Mouse (Mus musculus) hindbrain, embryonic 11.5 days (tissue): ENCODE results near the gene Phf2. TPM values are rescaled to one million over a fixed set of nuclear protein-coding genes. Genes with fewer than 3 reads are reported as not detected.

ENCODE experiments used
- ATAC-seq: fragments of 200-750 bp; cut with Nextera tagmentation; 2 replicates; pipeline ENCODE4 v1.8.0; 2017; ENCODE audit warnings: mild to moderate bottlenecking, moderate TSS enrichment, moderate library complexity; ENCODE audit not compliant: low FRiP score
- DNase-seq: peaks from one replicate; pipeline ENCODE4 v3.0.0-alpha.2; 2015; ENCODE audit warnings: low spot score
- H3K27ac ChIP-seq: fragments of 300-500 bp; sonication (generic); 2 replicates; pipeline ENCODE4 v1.5.1; 2014; ENCODE audit warnings: mild to moderate bottlenecking, low read depth, low read length
- H3K27me3 ChIP-seq: fragments of 300-500 bp; sonication (generic); 2 replicates; pipeline ENCODE4 v1.6.1; 2014; ENCODE audit warnings: mild to moderate bottlenecking, low read length, moderate library complexity, mixed read lengths; ENCODE audit not compliant: control insufficient read depth, insufficient read depth
- H3K36me3 ChIP-seq: fragments of 300-500 bp; sonication (generic); 2 replicates; pipeline ENCODE4 v1.6.1; 2014; ENCODE audit warnings: mild to moderate bottlenecking, low read length, moderate library complexity, mixed read lengths; ENCODE audit not compliant: control insufficient read depth, insufficient read depth
- H3K4me1 ChIP-seq: fragments of 300-500 bp; sonication (generic); replicated peaks from 2 replicates; pipeline ENCODE4 v1.6.1; 2014; ENCODE audit warnings: low read length, mixed read lengths; ENCODE audit not compliant: control insufficient read depth, insufficient read depth
- H3K4me2 ChIP-seq: fragments of 300-500 bp; sonication (generic); replicated peaks from 2 replicates; pipeline ENCODE4 v1.6.1; 2014; ENCODE audit warnings: mild to moderate bottlenecking, low read depth, low read length
- H3K4me3 ChIP-seq: fragments of 300-500 bp; sonication (generic); 2 replicates; pipeline ENCODE4 v1.5.1; 2014; ENCODE audit warnings: low read depth, low read length
- H3K9ac ChIP-seq: fragments of 300-500 bp; sonication (generic); 2 replicates; pipeline ENCODE4 v1.6.1; 2014; ENCODE audit warnings: low read depth, low read length
- H3K9me3 ChIP-seq: fragments of 300-500 bp; sonication (generic); 2 replicates; pipeline ENCODE4 v1.6.1; 2016; ENCODE audit warnings: low read length; ENCODE audit not compliant: control insufficient read depth
- WGBS: fragments of 180-500 bp; shearing (Covaris S2); extraction: QIAGEN DNeasy Blood & Tissue Kit; methylation state at CpG from one replicate; pipeline ENCODE4 v1.1.7; 2014; 5-methylcytosine and 5-hydroxymethylcytosine counted together
- polyA plus RNA-seq: library from polyadenylated mRNA; unstranded; fragments of >200 nt; fragmentation: Nextera tagmentation; extraction: Ambion mirVana; gene quantifications from 2 replicates; pipeline ENCODE4 v1.2.1, GENCODE M21; 2014

Phf2 gene
- polyA plus RNA-seq, 1 experiment from 2014 or later = 13.2 TPM

DNA sequence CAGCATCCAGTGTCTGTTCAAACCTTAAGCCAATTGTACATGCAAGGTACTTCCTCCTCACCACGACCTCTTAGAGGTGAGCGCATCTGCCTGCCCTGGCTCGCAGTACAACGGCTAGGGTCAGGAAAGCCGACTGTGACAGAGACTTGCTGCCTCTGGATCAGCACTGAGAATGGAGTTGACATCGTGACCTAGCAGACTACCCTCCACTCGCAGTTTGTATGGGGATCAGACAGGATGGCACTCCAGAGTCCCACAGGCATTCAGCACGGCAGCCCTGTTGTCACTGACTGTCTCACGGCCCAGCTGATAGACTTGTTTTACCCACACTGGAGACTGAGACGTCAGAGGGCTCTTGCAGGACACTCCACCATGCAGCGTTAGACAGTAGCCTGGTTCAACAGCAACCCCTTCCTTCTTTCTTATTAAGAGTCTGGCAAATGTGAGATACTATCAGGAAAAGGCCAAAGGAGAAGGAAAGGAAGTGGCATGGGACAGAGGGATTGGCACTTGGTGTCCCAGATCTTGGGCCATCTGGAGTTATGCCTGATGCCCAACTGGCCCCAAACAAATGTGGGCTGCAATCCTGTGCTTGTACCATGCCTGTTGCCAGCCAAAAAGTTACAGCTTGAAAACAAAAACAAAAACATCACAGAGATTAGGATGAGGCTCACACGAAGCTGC is 6.1 kb downstream of the Phf2 start:
- ATAC-seq (no peak), DNase-seq (no peak)
- no peaks in the 10 kb centered on the region for H3K27me3 ChIP-seq
- H3K4me1 ChIP-seq = peaks cover 8% of the 10 kb centered on the region; the same call in 1 of the 2 replicates
- 85% methylated on average over 12 of the region's 12 CpGs for WGBS
- H3K36me3 ChIP-seq = no peaks in the 10 kb centered on the region
- no peaks in the 10 kb centered on the region for H3K9me3 ChIP-seq
- H3K4me3 ChIP-seq = no peak overlapping the region
- H3K27ac ChIP-seq = no peak overlapping the region
- no peak overlapping the region for H3K9ac ChIP-seq
- no peak overlapping the region for H3K4me2 ChIP-seq

DNA sequence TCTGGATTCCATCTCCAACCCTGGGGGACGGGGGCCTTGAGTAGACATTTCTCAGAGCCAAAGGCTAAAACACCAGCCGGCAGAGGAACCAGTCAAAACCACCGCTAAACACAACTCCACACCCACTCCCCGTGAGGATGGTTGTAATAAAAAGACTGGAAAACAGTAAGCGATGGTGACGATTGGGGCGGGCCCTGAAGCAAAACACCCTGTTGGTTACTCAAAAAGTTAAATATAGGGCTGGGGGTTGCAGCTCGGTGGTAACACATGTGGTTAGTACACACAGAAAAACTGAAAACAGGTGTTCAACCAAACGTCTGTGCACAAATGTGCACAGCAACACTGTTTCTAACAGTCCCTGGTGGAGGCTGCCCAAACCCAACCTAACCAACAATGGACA is 7.4 kb downstream of the Phf2 start:
- WGBS = 77% methylated on average over 9 of the region's 9 CpGs
- no peak overlapping the region for H3K27ac ChIP-seq
- H3K9me3 ChIP-seq = no peaks in the 10 kb centered on the region
- no peak for ATAC-seq
- no peak overlapping the region for H3K9ac ChIP-seq
- peaks cover 6% of the 10 kb centered on the region; the same call in 1 of the 2 replicates for H3K4me1 ChIP-seq
- no peaks in the 10 kb centered on the region for H3K36me3 ChIP-seq
- H3K4me2 ChIP-seq = no peak overlapping the region
- H3K27me3 ChIP-seq = no peaks in the 10 kb centered on the region
- DNase-seq = no peak
- H3K4me3 ChIP-seq = no peak overlapping the region

DNA sequence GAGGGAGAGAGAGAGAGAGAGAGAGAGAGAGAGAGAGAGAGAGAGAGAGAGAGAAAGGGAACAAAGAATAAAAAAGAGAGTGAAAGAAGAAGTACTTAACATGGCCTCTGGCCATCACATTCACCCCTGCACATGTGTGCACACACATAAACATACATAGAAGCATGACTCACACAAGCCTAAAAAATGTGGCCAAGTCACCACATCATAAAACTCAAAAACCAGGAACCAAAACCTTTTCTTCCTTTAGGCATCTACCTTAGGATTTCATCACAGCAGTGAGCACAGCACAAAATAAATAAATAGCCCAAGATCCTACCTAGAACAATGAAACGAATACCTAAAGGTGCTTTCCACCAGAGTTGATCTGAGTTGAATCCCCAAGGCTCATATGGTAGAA is 9.0 kb downstream of the Phf2 start:
- H3K4me1 ChIP-seq = peaks cover 4% of the 10 kb centered on the region; the same call in 1 of the 2 replicates
- H3K36me3 ChIP-seq = no peaks in the 10 kb centered on the region
- H3K27me3 ChIP-seq = no peaks in the 10 kb centered on the region
- no peak overlapping the region for H3K4me2 ChIP-seq
- WGBS = 100% methylated on average over 1 of the region's 1 CpGs
- H3K9ac ChIP-seq = no peak overlapping the region
- DNase-seq (no peak), ATAC-seq (no peak)
- no peak overlapping the region for H3K27ac ChIP-seq
- H3K4me3 ChIP-seq = no peak overlapping the region
- H3K9me3 ChIP-seq = no peaks in the 10 kb centered on the region

DNA sequence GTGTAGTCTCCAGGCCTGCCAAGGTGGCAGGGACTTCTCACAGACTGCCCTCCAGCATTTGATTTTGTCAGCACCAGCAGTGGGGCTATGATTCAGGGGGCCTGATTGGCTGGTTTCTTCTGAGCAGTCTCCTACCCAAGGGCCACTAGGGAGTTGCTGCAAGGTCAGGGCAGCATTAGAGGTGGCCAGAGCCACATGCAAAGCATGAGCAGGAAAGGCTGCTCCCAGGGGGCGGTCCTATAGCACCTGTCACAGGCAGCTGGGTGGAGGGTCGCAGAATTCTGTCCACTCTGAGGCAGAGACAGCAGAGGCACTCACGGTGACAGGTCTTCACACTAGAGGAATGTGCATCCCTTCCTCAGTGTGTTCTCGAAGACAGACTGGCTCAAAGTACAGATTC is 12.1 kb downstream of the Phf2 start:
- Histone ChIP-seq H3K4me1 (peaks cover 4% of the 10 kb centered on the region; the same call in 1 of the 2 replicates), H3K9ac (no peak overlapping the region)

DNA sequence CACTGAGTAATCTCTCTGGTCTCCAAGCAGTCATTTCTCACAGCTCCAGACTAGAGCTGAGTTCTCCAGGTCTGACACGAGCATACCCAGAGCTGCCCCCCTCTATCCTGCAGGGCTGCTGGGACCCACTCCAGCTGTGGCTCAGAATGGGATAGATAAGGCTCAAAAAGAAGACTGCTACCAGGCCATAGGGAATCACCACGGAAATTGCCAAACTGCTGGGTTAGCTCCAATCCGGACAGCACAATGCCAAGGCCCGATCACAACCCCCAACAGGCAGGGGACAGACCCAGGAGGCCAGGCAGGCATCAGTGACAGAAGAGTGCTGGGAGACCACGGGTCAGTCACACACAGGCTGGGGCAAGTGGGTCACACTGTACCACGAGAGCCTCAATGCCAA is 12.9 kb downstream of the Phf2 start:
- Histone ChIP-seq H3K4me2 (no peak overlapping the region), H3K4me1 (peaks cover 4% of the 10 kb centered on the region; the same call in 1 of the 2 replicates), H3K27ac (no peak overlapping the region), H3K4me3 (no peak overlapping the region), H3K9me3 (no peaks in the 10 kb centered on the region), H3K36me3 (no peaks in the 10 kb centered on the region), H3K27me3 (no peaks in the 10 kb centered on the region), H3K9ac (no peak overlapping the region)
- DNase-seq (no peak), ATAC-seq (no peak)
- 72% methylated on average over 6 of the region's 6 CpGs for WGBS

More for the DNA sequence above, 12.1 kb downstream of the Phf2 start:
- DNase-seq (no peak), ATAC-seq (no peak)
- H3K27ac ChIP-seq = no peak overlapping the region
- H3K4me3 ChIP-seq = no peak overlapping the region
- no peaks in the 10 kb centered on the region for H3K36me3 ChIP-seq
- no peak overlapping the region for H3K4me2 ChIP-seq
- no peaks in the 10 kb centered on the region for H3K9me3 ChIP-seq
- H3K27me3 ChIP-seq = no peaks in the 10 kb centered on the region
- 75% methylated on average over 4 of the region's 4 CpGs for WGBS

DNA sequence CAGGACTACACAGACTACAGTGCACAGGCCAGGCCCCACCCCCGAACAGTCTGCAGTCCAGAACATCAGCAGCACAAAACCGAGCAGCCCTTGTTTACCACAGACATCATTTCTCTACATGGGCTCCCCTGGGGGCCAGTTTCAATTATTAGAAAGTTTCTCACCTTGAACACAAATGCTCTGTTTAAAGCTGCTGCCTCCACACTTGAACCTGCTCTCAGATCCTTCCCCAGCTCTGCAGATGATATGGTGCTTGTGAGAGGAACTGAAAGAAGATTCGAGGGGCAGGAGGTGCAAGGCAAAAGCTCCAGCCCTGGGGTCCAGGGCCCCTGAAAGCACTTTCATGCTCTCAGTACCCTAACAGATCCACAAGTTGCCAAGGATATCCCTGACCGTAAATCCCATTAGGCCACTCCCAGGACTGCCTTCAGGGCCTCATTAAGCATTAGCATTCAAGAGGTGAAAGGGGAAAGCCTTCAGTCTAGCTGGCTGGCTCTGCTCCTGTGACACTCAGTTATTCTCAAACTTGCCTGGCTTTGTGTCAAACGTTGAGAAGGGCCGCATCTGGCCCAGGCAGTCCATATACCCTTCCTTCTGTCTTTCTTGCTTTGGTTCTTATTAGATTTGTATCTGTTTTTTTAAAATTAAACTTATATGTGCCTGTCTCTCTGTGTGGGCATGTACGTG is 13.5 kb downstream of the Phf2 start:
- WGBS = 60% methylated on average over 7 of the region's 7 CpGs
- Histone ChIP-seq H3K4me1 (peaks cover 4% of the 10 kb centered on the region; the same call in 1 of the 2 replicates), H3K27ac (no peak overlapping the region), H3K4me2 (no peak overlapping the region), H3K9me3 (no peaks in the 10 kb centered on the region), H3K9ac (no peak overlapping the region), H3K4me3 (no peak overlapping the region), H3K36me3 (no peaks in the 10 kb centered on the region), H3K27me3 (no peaks in the 10 kb centered on the region)
- DNase-seq (no peak), ATAC-seq (no peak)

DNA sequence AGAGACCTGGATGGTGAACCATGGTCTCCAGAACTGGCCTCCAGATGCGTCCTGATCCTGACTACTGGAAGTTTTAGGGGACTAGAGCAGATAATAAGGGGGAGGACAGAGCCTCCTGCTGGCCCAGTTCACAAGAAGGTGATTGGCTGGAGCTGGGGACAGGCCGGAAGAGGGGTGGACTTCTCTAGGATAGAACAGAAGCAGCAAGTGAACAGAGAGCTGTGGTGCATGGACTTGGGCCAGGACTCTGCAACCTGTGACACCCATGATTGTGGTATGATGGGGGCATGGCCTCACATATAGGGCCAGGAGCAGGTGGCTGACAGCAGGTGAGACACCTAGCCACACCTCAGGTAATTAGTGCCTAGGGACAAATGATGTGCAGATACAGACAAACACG is 17.0 kb downstream of the Phf2 start:
- WGBS = 53% methylated on average over 3 of the region's 3 CpGs
- Histone ChIP-seq H3K9ac (no peak overlapping the region), H3K27ac (0 out of 2 replicates have a peak overlapping the region, but pooled peaks have one; percentile 17), H3K4me3 (no peak overlapping the region), H3K4me2 (no peak overlapping the region), H3K9me3 (no peaks in the 10 kb centered on the region), H3K36me3 (no peaks in the 10 kb centered on the region), H3K4me1 (peaks cover 4% of the 10 kb centered on the region; the same call in 1 of the 2 replicates), H3K27me3 (no peaks in the 10 kb centered on the region)
- DNase-seq (no peak), ATAC-seq (no peak)

DNA sequence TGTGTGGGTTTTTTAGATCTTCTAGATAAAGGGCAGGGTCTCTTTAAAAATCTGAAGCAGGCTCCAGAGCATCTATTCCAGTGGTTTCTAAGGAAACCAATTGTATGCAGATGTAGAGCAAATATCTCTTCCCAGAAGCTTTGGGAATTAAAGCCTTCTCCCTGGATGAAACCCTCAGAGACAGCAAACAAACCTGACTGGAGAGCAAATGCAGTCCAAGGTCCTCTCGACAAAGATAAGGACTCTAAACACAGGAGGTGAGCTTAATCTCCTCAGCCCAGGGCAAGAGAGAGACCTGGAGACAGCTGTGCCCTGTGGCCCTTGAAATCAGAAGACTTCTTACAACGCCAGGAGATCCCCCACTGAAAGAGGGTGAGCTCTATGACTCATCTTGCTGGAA is 17.4 kb downstream of the Phf2 start:
- H3K4me3 ChIP-seq = no peak overlapping the region
- no peaks in the 10 kb centered on the region for H3K27me3 ChIP-seq
- 34% methylated on average over 2 of the region's 2 CpGs for WGBS
- no peak overlapping the region for H3K4me2 ChIP-seq
- H3K9me3 ChIP-seq = no peaks in the 10 kb centered on the region
- no peak for ATAC-seq
- no peaks in the 10 kb centered on the region for H3K36me3 ChIP-seq
- no peak for DNase-seq
- no peak overlapping the region for H3K9ac ChIP-seq
- 0 out of 2 replicates have a peak overlapping the region, but pooled peaks have one; percentile 17 for H3K27ac ChIP-seq
- H3K4me1 ChIP-seq = no peaks in the 10 kb centered on the region

DNA sequence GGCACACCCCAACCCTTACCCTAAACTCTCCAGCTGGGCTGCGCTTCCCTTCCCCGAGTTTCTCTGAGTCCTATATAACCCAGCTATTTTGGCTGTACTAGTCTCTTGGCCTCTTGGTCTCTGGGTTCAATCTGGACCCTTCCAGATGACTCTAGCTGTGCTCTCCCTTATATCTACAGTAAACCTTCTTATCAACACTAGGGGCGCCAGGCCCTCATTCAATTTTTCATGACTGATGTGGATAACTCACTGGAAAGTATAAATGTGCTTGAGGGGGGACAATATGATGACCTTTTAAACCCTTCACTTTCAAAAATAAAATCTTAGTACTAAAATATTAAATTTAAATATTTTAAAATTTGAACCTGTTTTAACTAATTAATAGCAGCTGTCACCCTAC is 18.1 kb downstream of the Phf2 start:
- Histone ChIP-seq H3K9me3 (no peaks in the 10 kb centered on the region), H3K4me1 (no peaks in the 10 kb centered on the region), H3K4me3 (no peak overlapping the region), H3K9ac (no peak overlapping the region), H3K27ac (no peak overlapping the region), H3K27me3 (no peaks in the 10 kb centered on the region), H3K4me2 (no peak overlapping the region), H3K36me3 (no peaks in the 10 kb centered on the region)
- no peak for DNase-seq
- peak; percentile 19; the same call in 1 of the 2 replicates for ATAC-seq
- 83% methylated on average over 3 of the region's 3 CpGs for WGBS
